Mouse (Mus musculus) central nervous system, embryonic 14 days (tissue): ENCODE results near the gene Myh14. TPM values are rescaled to one million over a fixed set of nuclear protein-coding genes. Genes with fewer than 3 reads are reported as not detected.

ENCODE experiments used
- polyA plus RNA-seq: library from polyadenylated mRNA; depleted of rRNA; stranded (reverse); fragments of >200 nt; gene quantifications from 2 replicates; pipeline ENCODE4 v1.2.3, GENCODE M21; 2012; rRNA removed

Myh14 gene
- polyA plus RNA-seq: 0.93 and 2.3 TPM in 2 replicates

DNA sequence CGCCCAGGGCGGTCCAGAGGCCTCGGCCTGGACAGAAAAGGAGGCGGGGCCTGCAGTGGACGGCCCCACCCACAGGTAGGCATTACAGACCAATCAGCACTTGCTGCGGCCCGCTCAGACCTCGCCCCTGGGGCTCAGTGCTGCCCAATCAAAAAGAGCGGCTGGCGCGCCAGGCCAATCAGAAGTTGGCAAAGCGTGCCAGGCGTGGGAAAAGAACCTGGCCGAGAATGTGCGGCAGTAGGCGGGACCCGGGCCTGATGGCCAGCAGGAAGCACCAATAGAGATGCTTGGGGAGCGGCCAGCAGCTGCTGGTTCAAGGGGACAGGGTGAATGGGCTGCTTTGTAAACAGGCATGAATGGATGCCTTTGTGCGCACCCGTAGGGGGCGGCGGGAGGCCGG is at the start of gene Myh14:
TSS of gene Myh14 (minus strand) at position 41 of the 400 bp plus-strand sequence.

DNA sequence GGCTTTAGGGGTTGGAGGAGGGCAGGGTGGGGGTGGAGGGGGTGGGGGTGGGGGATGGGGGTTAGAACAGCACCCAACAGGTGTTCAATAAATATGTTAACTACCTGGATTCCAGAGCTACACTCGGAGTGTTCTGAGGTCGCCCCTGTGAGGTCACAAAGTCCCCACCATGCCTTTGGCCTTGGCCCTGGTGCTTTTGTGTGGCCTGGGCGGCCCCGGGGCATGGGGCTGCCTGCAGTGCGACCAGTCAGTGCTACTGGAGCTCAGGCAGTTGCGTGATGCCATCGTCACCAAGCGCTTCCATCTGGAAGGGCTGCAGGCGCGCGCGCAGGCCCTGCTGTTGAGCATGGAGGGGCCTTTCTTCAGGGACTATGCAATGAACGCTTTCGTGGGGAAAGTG is 37.9 kb upstream of the Myh14 start, which contains the start of gene Izumo2:
TSS of gene Izumo2 (plus strand) at position 169 of the 400 bp plus-strand sequence.

GRCm38 (mm10) chr7:44590402-44591347 is 80.0 kb downstream of the Myh14 start, which contains the start of gene Kcnc3:
TSS of gene Kcnc3 (plus strand) at chr7:44590664.

GRCm38 (mm10) chr7:44572213-44572701 is 98.4 kb downstream of the Myh14 start, which contains the start of gene Napsa:
TSS of gene Napsa (plus strand) at chr7:44572380.

Other genes starting within 250 kb of the Myh14 start
- 193 and 226 TPM in 2 replicates for gene Lrrc4b, start 241.8 kb downstream of the Myh14 start, polyA plus RNA-seq
- 26.7 and 26.9 TPM in 2 replicates for gene Aspdh, start 205.5 kb downstream of the Myh14 start, polyA plus RNA-seq
- gene Josd2, start 202.9 kb downstream of the Myh14 start, polyA plus RNA-seq: 90.7 and 102 TPM in 2 replicates
- 185 and 186 TPM in 2 replicates for gene Emc10, start 174.3 kb downstream of the Myh14 start, polyA plus RNA-seq
- 39.6 and 46.7 TPM in 2 replicates for gene Fam71e1, start 174.3 kb downstream of the Myh14 start, polyA plus RNA-seq
- gene Mybpc2, start 146.2 kb downstream of the Myh14 start, polyA plus RNA-seq: 0.01 and 0.05 TPM in 2 replicates
- 0.06 and 0.16 TPM in 2 replicates for gene Spib, start 138.8 kb downstream of the Myh14 start, polyA plus RNA-seq
- gene Pold1, start 122.0 kb downstream of the Myh14 start, polyA plus RNA-seq: 60.2 and 64.2 TPM in 2 replicates
- gene Nr1h2, start 116.9 kb downstream of the Myh14 start, polyA plus RNA-seq: 94.5 and 97.2 TPM in 2 replicates
- gene Napsa, start 98.5 kb downstream of the Myh14 start, polyA plus RNA-seq: 0.64 TPM in 2 replicates
- gene Kcnc3, start 80.2 kb downstream of the Myh14 start, polyA plus RNA-seq: 16.8 and 23.5 TPM in 2 replicates
- not detected in 2 replicates for gene Izumo2, start 37.9 kb upstream of the Myh14 start, polyA plus RNA-seq
- gene Vrk3, start 77.6 kb upstream of the Myh14 start, polyA plus RNA-seq: 35.3 and 40.3 TPM in 2 replicates
- gene Zfp473, start 80.2 kb upstream of the Myh14 start, polyA plus RNA-seq: 0.84 and 1.0 TPM in 2 replicates
- 72.4 and 77.2 TPM in 2 replicates for gene Nup62, start 145.2 kb upstream of the Myh14 start, polyA plus RNA-seq
- gene Il4i1, start 145.5 kb upstream of the Myh14 start, polyA plus RNA-seq: 0.54 and 0.94 TPM in 2 replicates
- 27.3 and 31.7 TPM in 2 replicates for gene Atf5, start 145.8 kb upstream of the Myh14 start, polyA plus RNA-seq
- gene Akt1s1, start 178.1 kb upstream of the Myh14 start, polyA plus RNA-seq: 124 and 138 TPM in 2 replicates
- 94.9 and 108 TPM in 2 replicates for gene Tbc1d17, start 178.2 kb upstream of the Myh14 start, polyA plus RNA-seq
- 37.0 and 37.3 TPM in 2 replicates for gene Pnkp, start 186.3 kb upstream of the Myh14 start, polyA plus RNA-seq
- 775 and 803 TPM in 2 replicates for gene Ptov1, start 198.9 kb upstream of the Myh14 start, polyA plus RNA-seq
- 175 and 202 TPM in 2 replicates for gene Med25, start 221.9 kb upstream of the Myh14 start, polyA plus RNA-seq
- gene Fuz, start 225.2 kb upstream of the Myh14 start, polyA plus RNA-seq: 33.8 and 34.7 TPM in 2 replicates